Mouse (Mus musculus): ENCODE measurements around the gene Bbc3.
A peak's percentile ranks its signal among the peaks of the same experiment; 100 is the strongest.
"Not testable (repeated sequence)": the region's sequence is repeated elsewhere in the genome, so short reads cannot be mapped to it uniquely, and the experiment has no call there.

Gene Bbc3

DNA sequence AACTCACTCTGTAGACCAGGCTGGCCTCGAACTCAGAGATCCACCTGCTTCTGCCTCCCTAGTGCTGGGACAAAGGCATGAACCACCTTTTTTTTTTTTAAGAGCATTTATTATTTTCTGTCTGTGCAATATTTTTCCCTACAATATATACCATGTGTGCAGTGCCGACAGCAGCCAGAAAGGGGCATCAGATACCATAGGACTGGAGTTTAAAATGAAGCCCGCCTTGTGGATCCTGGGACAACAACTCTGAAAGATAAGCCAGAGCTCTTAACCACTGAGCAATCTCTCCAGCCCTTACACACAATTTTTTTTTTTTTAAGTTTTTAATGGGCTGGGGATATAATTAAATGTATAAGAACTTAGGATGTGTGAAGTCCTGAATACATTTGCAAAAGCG lies 13.8 kb upstream of the Bbc3 start:
- no peak for DNase-seq (ENCODE audit: low spot score)

GRCm38 (mm10) chr7:16294837-16295236 lies 13.4 kb upstream of the Bbc3 start:
- peak; percentile 97 for DNase-seq (ENCODE audit: low spot score)

DNA sequence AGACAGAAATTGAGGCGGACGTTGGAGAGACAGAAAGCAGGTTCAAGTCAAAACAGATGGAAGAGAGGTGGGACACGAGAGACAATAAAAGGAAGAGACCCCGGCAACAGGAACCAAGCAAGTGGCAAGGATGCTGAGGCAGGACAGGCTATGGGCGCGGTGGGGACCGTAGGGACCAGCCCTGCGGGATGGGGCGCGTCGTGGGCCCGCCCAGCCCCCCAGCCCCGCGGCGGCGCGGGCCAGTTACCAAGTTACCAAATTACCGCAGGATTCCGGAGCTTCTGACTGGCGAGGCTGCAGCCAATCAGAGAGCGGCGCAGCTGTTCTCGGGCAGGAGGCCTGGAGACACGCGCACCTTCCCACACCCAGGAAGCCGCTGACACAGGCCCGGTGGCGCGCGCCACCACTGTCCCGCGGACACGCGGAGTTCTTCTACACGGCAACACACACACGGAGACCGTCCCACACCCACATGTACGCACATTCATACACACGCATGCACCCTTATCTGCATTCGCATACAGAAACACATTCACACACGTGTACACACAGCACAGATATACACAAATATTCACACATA lies 12.8 kb upstream of the Bbc3 start:
- DNase-seq (ENCODE audit: low spot score), result peak; percentile 44

DNA sequence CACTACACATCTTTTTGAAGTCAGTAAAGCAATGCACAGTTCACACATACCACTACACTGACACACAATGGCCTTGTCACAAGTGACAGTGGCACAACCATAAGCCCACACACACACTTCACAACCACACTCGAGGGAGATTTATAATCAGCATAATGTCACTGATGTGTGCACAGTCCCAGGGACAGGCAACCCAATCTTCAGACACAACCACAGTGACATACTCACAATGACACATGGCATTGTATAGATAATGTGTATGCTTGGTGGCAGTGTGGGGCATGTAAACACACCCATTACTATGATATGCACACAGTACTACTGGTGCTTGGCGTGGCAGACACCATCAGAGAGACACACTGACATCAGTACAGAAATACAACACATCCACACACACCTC lies 12.0 kb upstream of the Bbc3 start:
- DNase-seq (ENCODE audit: low spot score), result no peak

DNA sequence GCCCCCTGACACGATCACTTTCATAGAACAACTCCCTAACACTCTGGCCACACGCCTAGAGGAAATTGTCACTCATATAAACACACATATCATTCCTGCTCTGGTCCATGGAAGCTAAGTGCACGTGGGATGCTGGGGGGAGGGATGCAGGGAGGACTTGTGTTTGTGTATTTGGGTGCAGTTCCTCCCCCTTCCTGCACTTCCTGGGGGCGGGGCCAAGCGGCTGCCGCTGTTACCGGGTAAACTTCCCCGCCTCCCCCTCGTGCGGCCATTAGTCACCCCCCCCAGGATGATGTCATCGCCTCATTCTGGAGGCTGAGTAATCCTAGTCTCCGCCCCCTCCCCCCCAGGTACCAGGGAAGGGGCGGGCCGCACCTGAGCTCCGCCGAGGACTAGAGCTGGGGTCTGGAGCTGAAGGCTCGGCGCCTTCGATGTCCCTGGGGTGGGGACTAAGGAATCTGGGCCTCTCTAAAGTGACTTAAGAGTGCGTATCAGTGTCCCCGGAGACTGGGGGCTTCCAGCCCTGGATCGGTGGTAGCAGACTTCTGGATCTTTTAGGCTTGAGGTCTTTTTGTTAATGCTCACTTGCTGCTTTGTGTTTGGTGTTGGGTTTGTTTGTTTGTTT lies 11.3 kb upstream of the Bbc3 start:
- DNase-seq (ENCODE audit: low spot score), result peak; percentile 74

DNA sequence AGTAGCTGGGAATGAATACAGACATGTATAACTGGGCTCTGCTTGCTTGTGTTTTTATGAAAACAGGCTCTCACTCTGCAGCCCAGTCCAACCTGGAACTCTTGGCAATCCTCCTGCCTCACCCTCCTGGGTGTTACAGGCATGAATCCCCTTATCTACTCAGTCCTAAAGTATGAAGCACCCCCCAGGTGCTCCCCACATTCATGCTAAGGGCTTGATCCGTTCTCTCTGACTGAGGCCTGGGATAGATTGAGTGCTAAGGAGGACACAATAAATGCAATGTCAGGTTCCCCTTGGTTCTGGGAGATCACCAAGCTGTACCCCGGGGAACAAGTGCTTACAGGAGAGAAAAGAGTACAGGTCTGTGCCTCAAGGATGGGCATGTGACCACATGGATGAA lies 10.6 kb upstream of the Bbc3 start:
- DNase-seq (ENCODE audit: low spot score), result no peak

DNA sequence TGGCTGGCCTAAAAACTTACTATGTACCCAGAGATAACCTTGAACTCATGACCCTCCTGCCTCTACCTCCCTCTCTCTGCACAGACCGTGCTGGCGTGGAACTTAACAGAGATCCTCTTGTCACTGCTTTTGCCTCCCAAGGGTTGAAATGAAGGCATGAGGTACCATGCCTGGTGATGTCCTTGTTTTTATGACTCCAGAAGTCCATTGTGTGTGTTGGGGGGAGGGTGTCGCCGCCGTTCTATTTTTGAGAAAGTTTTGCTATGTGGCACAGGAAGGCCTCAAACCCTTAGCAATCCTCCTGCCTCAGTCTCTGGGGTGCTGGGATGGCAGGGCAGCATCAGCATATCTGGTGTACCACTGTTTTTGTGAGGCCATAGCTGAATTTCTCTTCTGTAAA lies 9.3 kb upstream of the Bbc3 start:
- no peak for DNase-seq (ENCODE audit: low spot score)

DNA sequence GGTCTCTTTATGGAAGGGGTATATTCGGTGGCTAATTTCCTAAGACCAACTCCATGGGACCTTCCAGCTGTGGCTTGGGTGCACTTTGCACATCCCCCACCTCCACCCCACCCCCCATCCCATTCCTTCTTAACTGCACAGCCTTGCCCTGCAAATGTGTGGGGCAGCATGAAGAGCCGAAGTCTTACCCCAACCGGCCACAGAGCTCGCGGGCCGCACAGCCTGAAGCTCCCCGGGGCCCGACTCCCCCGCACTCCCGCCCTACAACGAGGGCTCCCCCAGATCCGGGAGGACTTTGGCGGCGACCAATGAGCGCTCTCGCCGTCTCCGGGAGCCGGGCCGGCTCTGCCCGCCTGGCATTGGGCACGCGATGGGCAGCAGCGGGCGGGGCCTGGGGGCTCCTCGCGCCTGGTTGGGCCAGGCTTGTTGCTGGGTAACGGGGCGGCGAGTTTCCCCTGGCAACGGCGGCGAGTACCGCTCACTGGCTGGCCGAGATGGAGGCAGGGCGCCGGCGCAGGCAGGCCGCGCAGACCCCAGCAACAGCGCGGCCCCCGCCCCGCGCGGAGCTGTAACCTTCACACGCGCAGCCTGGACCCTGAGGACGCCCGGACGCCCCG lies 8.7 kb upstream of the Bbc3 start:
- peak; percentile 79 for DNase-seq (ENCODE audit: low spot score)

- not testable (repeated sequence) for DNase-seq (ENCODE audit: low spot score)
Observed at GRCm38 (mm10) chr7:16307141-16307540, 1.1 kb upstream of the Bbc3 start.

- no peak for DNase-seq (ENCODE audit: low spot score)
Observed at GRCm38 (mm10) chr7:16308555-16309317, 543 bp downstream of the Bbc3 start.

GRCm38 (mm10) chr7:16309318-16310019 lies 1.3 kb downstream of the Bbc3 start:
- DNase-seq (ENCODE audit: low spot score), result peak; percentile 84

GRCm38 (mm10) chr7:16310020-16310520 lies 1.9 kb downstream of the Bbc3 start:
- peak; percentile 69 for DNase-seq (ENCODE audit: low spot score)

GRCm38 (mm10) chr7:16310521-16311452 lies 2.6 kb downstream of the Bbc3 start:
- no peak for DNase-seq (ENCODE audit: low spot score)

GRCm38 (mm10) chr7:16311453-16312004 lies 3.3 kb downstream of the Bbc3 start:
- DNase-seq (ENCODE audit: low spot score), result no peak

DNA sequence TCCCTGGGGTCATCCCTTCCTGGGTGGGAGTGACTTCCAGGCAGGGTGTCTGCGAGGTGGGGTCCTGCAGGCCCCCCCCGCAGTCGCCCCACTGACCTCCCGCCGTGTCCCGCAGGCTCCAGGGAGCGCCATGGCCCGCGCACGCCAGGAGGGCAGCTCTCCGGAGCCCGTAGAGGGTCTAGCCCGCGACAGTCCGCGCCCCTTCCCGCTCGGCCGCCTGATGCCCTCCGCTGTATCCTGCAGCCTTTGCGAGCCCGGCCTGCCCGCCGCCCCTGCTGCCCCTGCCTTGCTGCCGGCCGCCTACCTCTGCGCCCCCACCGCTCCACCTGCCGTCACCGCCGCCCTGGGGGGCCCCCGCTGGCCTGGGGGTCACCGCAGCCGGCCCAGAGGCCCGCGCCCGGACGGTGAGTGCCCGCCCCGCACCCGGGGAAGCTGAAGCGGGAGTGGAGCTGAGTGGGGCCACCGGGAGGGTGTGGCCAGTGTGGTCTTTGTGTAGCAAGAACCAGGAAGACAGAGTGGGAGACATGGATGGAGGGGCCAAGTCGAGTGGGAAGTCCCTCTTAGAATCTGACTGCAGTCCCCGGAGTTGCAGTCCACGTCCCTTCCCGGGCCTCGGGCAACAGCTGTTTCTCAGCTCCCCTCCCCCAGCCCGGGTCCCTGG lies 3.9 kb downstream of the Bbc3 start:
- peak; percentile 37 for DNase-seq (ENCODE audit: low spot score)

DNA sequence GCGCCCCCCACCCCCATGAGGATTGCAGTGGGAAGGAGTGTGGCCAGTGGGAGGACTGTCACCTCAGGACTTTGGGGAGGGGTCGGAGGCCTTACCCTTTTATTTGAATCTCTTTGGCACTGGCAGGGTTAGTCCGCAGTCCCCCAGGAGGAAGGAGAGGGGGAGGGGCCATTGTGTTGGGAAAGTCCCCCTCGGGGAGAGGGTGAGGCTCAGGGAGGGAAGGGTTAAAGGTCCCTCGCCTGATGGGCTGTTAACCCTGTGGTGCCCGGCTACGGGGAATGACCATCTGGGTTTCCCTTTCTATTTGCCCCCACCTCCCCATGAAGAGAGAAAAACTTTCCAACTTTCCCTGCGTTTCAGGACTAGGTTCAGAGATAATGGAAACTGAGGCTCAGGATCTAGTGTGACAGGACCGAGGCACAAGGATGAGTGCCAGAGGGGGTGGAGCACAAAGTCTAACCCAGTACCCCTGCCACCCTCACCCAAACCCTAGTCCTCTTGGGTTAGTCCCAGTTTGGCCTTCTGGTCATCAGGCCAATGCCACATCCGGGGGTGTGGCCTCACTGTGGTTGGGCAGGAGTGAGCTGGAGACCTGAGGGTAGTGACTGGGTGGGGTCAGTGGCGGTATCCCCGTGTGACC lies 4.6 kb downstream of the Bbc3 start:
- DNase-seq (ENCODE audit: low spot score), result peak; percentile 70

DNA sequence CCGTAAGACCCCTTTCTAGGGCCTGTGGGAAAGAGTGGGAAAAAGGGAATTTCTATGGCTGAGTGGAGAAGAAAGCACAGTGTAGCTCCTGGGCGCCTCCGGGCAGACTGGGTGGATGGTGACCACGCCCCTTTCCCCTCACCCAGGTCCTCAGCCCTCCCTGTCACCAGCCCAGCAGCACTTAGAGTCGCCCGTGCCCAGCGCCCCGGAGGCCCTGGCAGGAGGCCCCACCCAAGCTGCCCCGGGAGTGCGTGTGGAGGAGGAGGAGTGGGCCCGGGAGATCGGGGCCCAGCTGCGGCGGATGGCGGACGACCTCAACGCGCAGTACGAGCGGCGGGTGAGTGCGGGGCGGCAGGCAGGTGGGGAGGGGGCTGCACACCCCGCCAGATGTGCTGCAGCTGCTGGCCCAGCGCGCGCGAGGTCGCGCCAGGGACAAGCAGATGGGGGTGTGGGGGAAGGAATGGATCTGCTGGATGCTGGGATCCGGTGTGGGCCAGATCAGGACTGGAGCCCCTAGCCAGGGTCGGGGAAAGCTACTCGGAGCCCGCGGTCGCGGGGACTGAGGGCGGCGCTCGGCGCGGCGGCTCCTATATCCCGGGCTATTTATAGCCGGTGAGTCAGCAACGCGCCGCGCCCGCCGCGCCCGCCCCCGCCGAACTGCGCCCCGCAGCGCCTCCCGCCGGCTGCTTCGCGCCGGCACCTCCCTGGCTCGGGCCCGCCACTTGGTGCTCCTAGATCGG lies 5.5 kb downstream of the Bbc3 start:
- DNase-seq (ENCODE audit: low spot score), result peak; percentile 72

- DNase-seq (ENCODE audit: low spot score), result no peak
Observed at GRCm38 (mm10) chr7:16314221-16314775, 6.1 kb downstream of the Bbc3 start.

All from ovary, postnatal 14 days (tissue).